Mouse (Mus musculus) liver, adult 2 months (tissue): ENCODE results near the gene Il1r2. TPM values are rescaled to one million over a fixed set of nuclear protein-coding genes. Genes with fewer than 3 reads are reported as not detected.

ENCODE experiments used
- DNase-seq: peaks from one replicate; pipeline ENCODE4 v3.0.0-alpha.2; 2011; ENCODE audit warnings: low read depth, low spot score; ENCODE audit errors: extremely low read depth
- H3K27ac ChIP-seq: fragments of 200-500 bp; replicated peaks from 2 replicates; pipeline ENCODE4 v1.5.1; 2012; ENCODE audit warnings: low read depth, mild to moderate bottlenecking, control low read depth, inconsistent platforms, low read length; ENCODE audit not compliant: insufficient read depth
- H3K27me3 ChIP-seq: fragments of 200-500 bp; 2 replicates; pipeline ENCODE4 v1.6.1; 2012; ENCODE audit warnings: mild to moderate bottlenecking, moderate library complexity, low read length, inconsistent platforms; ENCODE audit not compliant: control insufficient read depth, insufficient read depth
- H3K36me3 ChIP-seq: fragments of 200-500 bp; 2 replicates; pipeline ENCODE4 v1.6.1; 2012; ENCODE audit warnings: low read length, inconsistent platforms; ENCODE audit not compliant: control insufficient read depth, insufficient read depth
- H3K4me1 ChIP-seq: fragments of 200-500 bp; 2 replicates; pipeline ENCODE4 v1.6.1; 2011; ENCODE audit warnings: low read length; ENCODE audit not compliant: control insufficient read depth, insufficient read depth
- H3K4me3 ChIP-seq: fragments of 200-500 bp; 2 replicates; pipeline ENCODE4 v1.5.1; 2011; ENCODE audit warnings: low read depth, mild to moderate bottlenecking, control low read depth, low read length, moderate library complexity; ENCODE audit not compliant: insufficient read depth
- H3K79me2 ChIP-seq: fragments of 200-500 bp; 2 replicates; pipeline ENCODE4 v1.6.1; 2012; ENCODE audit warnings: inconsistent platforms, mild to moderate bottlenecking, low read length, moderate library complexity; ENCODE audit not compliant: control insufficient read depth, insufficient read depth
- H3K9ac ChIP-seq: fragments of 200-500 bp; 2 replicates; pipeline ENCODE4 v1.6.1; 2012; ENCODE audit warnings: low read depth, mild to moderate bottlenecking, control low read depth, inconsistent platforms, low read length
- CTCF ChIP-seq: fragments of 200-500 bp; IDR thresholded peaks from 2 replicates; pipeline ENCODE4 v1.5.1; 2011; ENCODE audit warnings: low read depth, low read length, control low read depth
- POLR2A ChIP-seq: fragments of 200-500 bp; IDR thresholded peaks from 2 replicates; pipeline ENCODE4 v1.6.1; 2011; ENCODE audit warnings: low read length, control low read depth; ENCODE audit not compliant: insufficient read depth; ENCODE audit errors: extremely low read depth
- WGBS: fragments of 180-500 bp; shearing (Covaris S2); methylation state at CpG from one replicate; pipeline ENCODE4 v1.1.7; 2018; 5-methylcytosine and 5-hydroxymethylcytosine counted together
- polyA plus RNA-seq: library from polyadenylated mRNA; depleted of rRNA; stranded (reverse); fragments of >200 nt; gene quantifications from 2 replicates; pipeline ENCODE4 v1.2.3, GENCODE M21; 2012
- total RNA-seq: library from RNA; depleted of rRNA; stranded (reverse); fragments of >200 nt; gene quantifications from 2 replicates; pipeline ENCODE4 v1.2.3, GENCODE M21; 2014

Il1r2 gene
- total and polyA plus RNA-seq, 2 experiments: 0.11 TPM; not detected in 1

GRCm38 (mm10) chr1:40085403-40086182 lies 11.7 kb downstream of the Il1r2 start:
- H3K4me1 ChIP-seq: peaks cover 2% of the 10 kb centered on the region; the same call in 1 of the 2 replicates
- WGBS: 3% methylated on average over 25 of the region's 25 CpGs

GRCm38 (mm10) chr1:40091160-40091559 lies 17.3 kb downstream of the Il1r2 start:
- no peak overlapping the region for H3K27ac ChIP-seq
- 78% methylated on average over 9 of the region's 9 CpGs for WGBS
- no peaks in the 10 kb centered on the region for H3K79me2 ChIP-seq
- H3K4me3 ChIP-seq: no peak overlapping the region
- no peaks in the 10 kb centered on the region for H3K36me3 ChIP-seq
- no peak for TF ChIP-seq POLR2A
- TF ChIP-seq CTCF: no peak
- no peaks in the 10 kb centered on the region for H3K27me3 ChIP-seq
- H3K9ac ChIP-seq: no peak overlapping the region
- no peak for DNase-seq
- H3K4me1 ChIP-seq: no peaks in the 10 kb centered on the region

More at GRCm38 (mm10) chr1:40085403-40086182, 11.7 kb downstream of the Il1r2 start:
- no peaks in the 10 kb centered on the region for H3K36me3 ChIP-seq
- no peak overlapping the region for H3K27ac ChIP-seq
- no peaks in the 10 kb centered on the region for H3K27me3 ChIP-seq
- DNase-seq: peak; percentile 72
- TF ChIP-seq POLR2A (no peak), CTCF (no peak)
- H3K79me2 ChIP-seq: no peaks in the 10 kb centered on the region
- H3K4me3 ChIP-seq: peak overlapping the region; percentile 8; the same call in 1 of the 2 replicates
- peak overlapping the region; percentile 22 for H3K9ac ChIP-seq

GRCm38 (mm10) chr1:40092541-40092940 lies 18.7 kb downstream of the Il1r2 start:
- no peak overlapping the region for H3K27ac ChIP-seq
- H3K79me2 ChIP-seq: no peaks in the 10 kb centered on the region
- H3K9ac ChIP-seq: no peak overlapping the region
- no peak overlapping the region for H3K4me3 ChIP-seq
- no peak for DNase-seq
- 78% methylated on average over 6 of the region's 6 CpGs for WGBS
- H3K36me3 ChIP-seq: no peaks in the 10 kb centered on the region
- no peaks in the 10 kb centered on the region for H3K4me1 ChIP-seq
- no peak for TF ChIP-seq POLR2A
- TF ChIP-seq CTCF: no peak
- H3K27me3 ChIP-seq: no peaks in the 10 kb centered on the region

GRCm38 (mm10) chr1:40094601-40095304 lies 20.9 kb downstream of the Il1r2 start:
- DNase-seq: no peak
- Histone ChIP-seq H3K36me3 (no peaks in the 10 kb centered on the region), H3K79me2 (no peaks in the 10 kb centered on the region), H3K9ac (no peak overlapping the region), H3K27me3 (no peaks in the 10 kb centered on the region), H3K27ac (no peak overlapping the region), H3K4me3 (no peak overlapping the region), H3K4me1 (no peaks in the 10 kb centered on the region)
- TF ChIP-seq POLR2A (no peak), CTCF (no peak)
- 79% methylated on average over 3 of the region's 3 CpGs for WGBS

GRCm38 (mm10) chr1:40095585-40095984 lies 21.7 kb downstream of the Il1r2 start:
- no peaks in the 10 kb centered on the region for H3K79me2 ChIP-seq
- 20% methylated on average over 1 of the region's 1 CpGs for WGBS
- DNase-seq: no peak
- H3K36me3 ChIP-seq: no peaks in the 10 kb centered on the region
- no peaks in the 10 kb centered on the region for H3K4me1 ChIP-seq
- TF ChIP-seq CTCF (peak; percentile 21; the same call in 1 of the 2 replicates), POLR2A (no peak)
- H3K27ac ChIP-seq: no peak overlapping the region
- no peak overlapping the region for H3K9ac ChIP-seq
- H3K27me3 ChIP-seq: no peaks in the 10 kb centered on the region
- no peak overlapping the region for H3K4me3 ChIP-seq

GRCm38 (mm10) chr1:40106306-40106705 lies 32.4 kb downstream of the Il1r2 start:
- H3K4me3 ChIP-seq: no peak overlapping the region

More at GRCm38 (mm10) chr1:40106306-40106705, 32.4 kb downstream of the Il1r2 start:
- no peak overlapping the region for H3K9ac ChIP-seq
- no peaks in the 10 kb centered on the region; the same call in 1 of the 2 replicates for H3K27me3 ChIP-seq
- TF ChIP-seq POLR2A: no peak
- no peak for TF ChIP-seq CTCF
- no peaks in the 10 kb centered on the region for H3K79me2 ChIP-seq
- no peak overlapping the region for H3K27ac ChIP-seq
- H3K36me3 ChIP-seq: no peaks in the 10 kb centered on the region
- 89% methylated on average over 4 of the region's 4 CpGs for whole genome bisulfite sequencing
- DNase-seq: no peak
- H3K4me1 ChIP-seq: no peaks in the 10 kb centered on the region
